Mouse (Mus musculus): ENCODE results near the gene Sema6d. TPM values are rescaled to one million over a fixed set of nuclear protein-coding genes. Genes with fewer than 3 reads are reported as not detected.

The Sema6d gene
- polyA plus RNA-seq, 2 experiments = 12.9 to 19.1 TPM

DNA sequence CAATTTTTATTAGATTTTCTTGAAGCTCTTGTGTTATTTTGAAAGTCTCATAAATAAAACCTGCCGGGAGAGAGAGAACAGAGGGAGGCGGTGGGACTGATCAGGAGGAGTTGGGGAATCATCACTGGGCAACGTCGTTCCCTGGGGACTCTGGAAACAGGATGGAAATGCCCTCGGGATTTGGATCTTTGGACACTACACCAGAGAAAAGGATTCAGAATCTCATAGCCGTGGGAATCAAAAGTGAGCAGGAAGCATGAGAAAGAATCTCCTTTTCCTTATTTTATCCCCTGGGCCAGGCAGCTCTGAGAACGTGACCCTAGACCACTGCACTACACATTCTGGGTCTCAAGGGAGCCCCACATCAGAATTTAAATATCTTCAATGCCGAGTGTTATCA, 313.8 kb downstream of the Sema6d start:
- 70% methylated on average over 8 of the region's 8 CpGs for WGBS
- ATAC-seq (ENCODE audit: low FRiP score, low read depth) = no peak
- TF ChIP-seq POLR2A (IDR thresholded peaks at IDR 0.05; ENCODE audit: borderline replicate concordance, extremely low read depth, insufficient read depth, insufficient read length) = no peak
- Histone ChIP-seq H3K27me3 (ENCODE audit: control insufficient read depth, insufficient read depth, low read length) (no peaks in the 10 kb centered on the region), H3K9ac (ENCODE audit: low read depth, low read length, severe bottlenecking) (no peak overlapping the region), H3K27ac (replicated peaks; ENCODE audit: low read depth, low read length) (no peak overlapping the region), H3K4me3 (replicated peaks; ENCODE audit: low read length) (no peak overlapping the region), H3K4me2 (replicated peaks; ENCODE audit: low read depth, low read length, severe bottlenecking) (no peak overlapping the region), H3K4me1 (ENCODE audit: control insufficient read depth, insufficient read depth, low read length) (peaks cover 4% of the 10 kb centered on the region; the same call in 1 of the 2 replicates), H3K36me3 (ENCODE audit: control insufficient read depth, insufficient read depth, low read length) (no peaks in the 10 kb centered on the region), H3K9me3 (ENCODE audit: control insufficient read depth, low read length) (no peaks in the 10 kb centered on the region)
- DNase-seq (ENCODE audit: low spot score) = peak; percentile 6

DNA sequence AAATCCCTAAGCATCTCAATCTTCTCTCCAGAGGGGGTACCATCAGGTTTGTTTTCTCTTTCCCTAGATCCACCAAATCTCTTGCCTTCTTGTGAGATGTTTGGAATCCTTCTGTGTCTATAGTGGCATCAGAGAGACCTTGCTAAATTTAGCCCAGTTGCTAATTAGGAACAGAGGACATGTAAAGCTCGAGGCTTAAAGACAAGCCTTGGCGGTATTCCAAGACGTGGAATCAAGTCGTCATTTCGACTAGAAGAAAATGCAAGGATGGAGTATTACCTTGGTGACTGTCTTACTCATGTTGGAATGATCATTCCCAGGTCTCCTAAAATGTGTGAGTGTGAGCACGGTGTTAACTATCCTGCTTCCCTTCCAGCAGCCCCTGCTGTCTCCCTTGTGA, 314.2 kb downstream of the Sema6d start:
- Histone ChIP-seq H3K4me2 (replicated peaks; ENCODE audit: low read depth, low read length, severe bottlenecking) (no peak overlapping the region), H3K9ac (ENCODE audit: low read depth, low read length, severe bottlenecking) (no peak overlapping the region), H3K4me1 (ENCODE audit: control insufficient read depth, insufficient read depth, low read length) (peaks cover 4% of the 10 kb centered on the region; the same call in 1 of the 2 replicates), H3K36me3 (ENCODE audit: control insufficient read depth, insufficient read depth, low read length) (no peaks in the 10 kb centered on the region), H3K4me3 (replicated peaks; ENCODE audit: low read length) (no peak overlapping the region), H3K27ac (replicated peaks; ENCODE audit: low read depth, low read length) (no peak overlapping the region), H3K27me3 (ENCODE audit: control insufficient read depth, insufficient read depth, low read length) (no peaks in the 10 kb centered on the region), H3K9me3 (ENCODE audit: control insufficient read depth, low read length) (no peaks in the 10 kb centered on the region)
- ATAC-seq (ENCODE audit: low FRiP score, low read depth) (no peak), DNase-seq (ENCODE audit: low spot score) (peak; percentile 28)
- no peak for TF ChIP-seq POLR2A (IDR thresholded peaks at IDR 0.05; ENCODE audit: borderline replicate concordance, extremely low read depth, insufficient read depth, insufficient read length)
- 30% methylated on average over 6 of the region's 6 CpGs for WGBS

DNA sequence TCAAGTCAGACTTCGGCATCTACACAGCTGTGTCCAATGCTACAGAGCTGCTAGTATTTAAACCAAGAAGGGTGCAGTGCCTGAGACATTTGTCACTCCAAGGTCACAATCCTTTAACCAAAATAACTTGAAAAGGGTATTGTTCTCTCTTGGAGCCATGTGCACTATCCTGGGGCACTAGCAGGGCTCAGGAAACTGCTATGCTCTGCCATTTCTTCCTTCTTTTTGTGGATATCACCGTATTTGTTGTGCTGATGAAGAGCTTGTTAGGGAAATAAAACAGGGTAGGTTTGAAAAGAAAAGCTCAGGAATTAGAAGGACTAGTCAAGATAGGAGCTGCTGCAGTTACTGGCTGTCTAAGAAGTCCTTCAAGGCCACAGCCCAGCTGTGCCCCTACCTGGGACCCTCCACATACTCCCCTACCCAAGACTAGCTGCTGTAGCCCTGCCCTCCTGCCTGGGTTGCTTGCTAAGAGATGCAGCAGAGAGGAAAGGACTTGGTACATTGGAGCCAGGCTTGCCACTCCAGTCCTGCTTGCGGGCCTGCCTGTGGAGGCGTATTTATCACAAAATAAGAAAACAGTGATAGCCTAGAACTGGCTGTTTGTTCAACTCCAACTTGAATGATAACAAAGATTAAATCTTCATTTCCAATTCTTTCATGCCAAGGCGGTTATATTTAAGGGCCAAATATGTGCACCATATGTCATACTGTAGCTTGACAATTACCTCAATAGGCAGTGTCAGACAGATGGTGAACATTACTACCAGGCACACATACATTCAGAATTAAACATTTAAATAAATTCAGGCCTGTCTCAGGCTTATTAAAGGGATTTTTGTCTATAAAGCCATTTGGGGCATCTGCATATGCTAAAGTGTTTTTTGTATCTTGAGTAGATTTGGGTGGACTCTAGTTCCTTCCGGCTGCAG, 315.1 kb downstream of the Sema6d start:
- Histone ChIP-seq H3K36me3 (ENCODE audit: control insufficient read depth, insufficient read depth, low read length) (no peaks in the 10 kb centered on the region), H3K4me1 (ENCODE audit: control insufficient read depth, insufficient read depth, low read length) (peaks cover 4% of the 10 kb centered on the region; the same call in 1 of the 2 replicates), H3K27ac (replicated peaks; ENCODE audit: low read depth, low read length) (no peak overlapping the region), H3K9ac (ENCODE audit: low read depth, low read length, severe bottlenecking) (no peak overlapping the region), H3K4me3 (replicated peaks; ENCODE audit: low read length) (no peak overlapping the region), H3K4me2 (replicated peaks; ENCODE audit: low read depth, low read length, severe bottlenecking) (no peak overlapping the region), H3K9me3 (ENCODE audit: control insufficient read depth, low read length) (no peaks in the 10 kb centered on the region), H3K27me3 (ENCODE audit: control insufficient read depth, insufficient read depth, low read length) (no peaks in the 10 kb centered on the region)
- no peak for ATAC-seq (ENCODE audit: low FRiP score, low read depth)
- DNase-seq (ENCODE audit: low spot score) = no peak
- 77% methylated on average over 6 of the region's 6 CpGs for WGBS
- no peak for TF ChIP-seq POLR2A (IDR thresholded peaks at IDR 0.05; ENCODE audit: borderline replicate concordance, extremely low read depth, insufficient read depth, insufficient read length)

DNA sequence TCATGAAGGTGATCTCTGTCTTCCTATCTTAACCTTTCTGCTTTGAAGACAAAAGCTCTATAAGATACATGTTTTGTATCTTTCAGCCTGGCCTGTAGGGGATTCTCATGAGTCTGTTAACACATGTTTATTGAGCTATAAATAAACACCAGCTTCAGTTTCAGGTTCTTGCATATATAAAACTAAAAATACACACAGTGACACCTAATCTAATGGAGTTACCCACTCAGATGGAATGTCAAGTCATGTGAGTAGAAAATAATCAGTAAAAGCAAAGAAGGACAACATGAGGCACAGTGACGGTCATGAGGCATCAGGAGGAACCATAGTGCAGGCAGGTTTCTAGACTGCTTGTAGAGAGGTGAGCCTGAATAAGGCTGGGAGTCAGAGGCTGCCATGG, 319.2 kb downstream of the Sema6d start:
- ATAC-seq (ENCODE audit: low FRiP score, low read depth) = no peak
- 71% methylated on average over 1 of the region's 1 CpGs for WGBS
- no peak for DNase-seq (ENCODE audit: low spot score)
- peaks cover 4% of the 10 kb centered on the region; the same call in 1 of the 2 replicates for H3K4me1 ChIP-seq (ENCODE audit: control insufficient read depth, insufficient read depth, low read length)
- no peak overlapping the region for H3K4me3 ChIP-seq (replicated peaks; ENCODE audit: low read length)
- no peak for TF ChIP-seq POLR2A (IDR thresholded peaks at IDR 0.05; ENCODE audit: borderline replicate concordance, extremely low read depth, insufficient read depth, insufficient read length)
- H3K9ac ChIP-seq (ENCODE audit: low read depth, low read length, severe bottlenecking) = no peak overlapping the region
- no peaks in the 10 kb centered on the region for H3K9me3 ChIP-seq (ENCODE audit: control insufficient read depth, low read length)
- H3K36me3 ChIP-seq (ENCODE audit: control insufficient read depth, insufficient read depth, low read length) = no peaks in the 10 kb centered on the region
- no peaks in the 10 kb centered on the region for H3K27me3 ChIP-seq (ENCODE audit: control insufficient read depth, insufficient read depth, low read length)
- no peak overlapping the region for H3K4me2 ChIP-seq (replicated peaks; ENCODE audit: low read depth, low read length, severe bottlenecking)
- no peak overlapping the region for H3K27ac ChIP-seq (replicated peaks; ENCODE audit: low read depth, low read length)

DNA sequence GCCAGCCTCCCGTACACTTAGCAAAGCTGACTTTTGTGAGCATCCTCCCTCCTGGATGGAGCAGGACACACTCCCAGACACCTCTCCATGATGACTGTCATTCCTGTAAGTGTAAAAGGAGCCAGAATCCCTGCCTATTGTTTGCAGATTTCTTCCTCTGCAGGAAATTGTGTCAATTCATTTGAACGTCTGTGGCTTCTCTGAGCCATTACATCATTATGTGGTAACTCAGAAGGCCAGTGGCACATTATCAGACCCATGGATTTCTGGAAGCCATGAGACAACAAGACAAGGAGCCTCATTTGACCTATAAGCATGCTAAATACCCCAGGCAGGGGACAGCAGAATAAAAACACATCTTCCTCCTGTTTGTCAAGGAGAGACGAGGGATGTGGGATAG, 327.0 kb downstream of the Sema6d start:
- Histone ChIP-seq H3K9ac (ENCODE audit: low read depth, low read length, severe bottlenecking) (no peak overlapping the region), H3K4me3 (replicated peaks; ENCODE audit: low read length) (no peak overlapping the region), H3K9me3 (ENCODE audit: control insufficient read depth, low read length) (no peaks in the 10 kb centered on the region), H3K4me1 (ENCODE audit: control insufficient read depth, insufficient read depth, low read length) (no peaks in the 10 kb centered on the region), H3K4me2 (replicated peaks; ENCODE audit: low read depth, low read length, severe bottlenecking) (no peak overlapping the region), H3K36me3 (ENCODE audit: control insufficient read depth, insufficient read depth, low read length) (no peaks in the 10 kb centered on the region), H3K27ac (replicated peaks; ENCODE audit: low read depth, low read length) (no peak overlapping the region), H3K27me3 (ENCODE audit: control insufficient read depth, insufficient read depth, low read length) (no peaks in the 10 kb centered on the region)
- 73% methylated on average over 3 of the region's 3 CpGs for WGBS
- no peak for ATAC-seq (ENCODE audit: low FRiP score, low read depth)
- no peak for DNase-seq (ENCODE audit: low spot score)
- TF ChIP-seq POLR2A (IDR thresholded peaks at IDR 0.05; ENCODE audit: borderline replicate concordance, extremely low read depth, insufficient read depth, insufficient read length) = no peak

Data from limb, embryonic 14.5 days (tissue).